In genomic region chr2:16357946-16358345, GRCm38 (mm10) we compare ENCODE assay signal across 8 mouse cellular contexts. TPM values are rescaled to one million over a fixed set of nuclear protein-coding genes. Genes with fewer than 3 reads are reported as not detected.
DNase-seq lines count a peak whose midpoint lies in the region; ATAC-seq and TF ChIP-seq lines count a peak whose summit lies in the region.

No protein-coding gene starts in this region.

- H3K4me3 ChIP-seq in heart, embryonic 12.5 days = peak overlapping the region; percentile 80
- H3K4me3 ChIP-seq in bone marrow, adult 2 months (replicated peaks; ENCODE audit: control insufficient read depth, low read depth, low read length) = peak overlapping the region; percentile 3
- peak overlapping the region; percentile 61 for H3K4me3 ChIP-seq in hindbrain, embryonic 13.5 days
- H3K4me3 ChIP-seq in midbrain, embryonic 10.5 days = peak overlapping the region; percentile 76

- H3K36me3 ChIP-seq in heart, embryonic 12.5 days = no peaks in the 10 kb centered on the region
- no peaks in the 10 kb centered on the region for H3K36me3 ChIP-seq in hindbrain, embryonic 13.5 days
- no peaks in the 10 kb centered on the region for H3K36me3 ChIP-seq in midbrain, embryonic 10.5 days

- no peak for ATAC-seq in heart, embryonic 12.5 days (ENCODE audit: insufficient number of reproducible peaks, low FRiP score)
- no peak for ATAC-seq in hindbrain, embryonic 13.5 days (ENCODE audit: low FRiP score)

- no peak overlapping the region for H3K27ac ChIP-seq in heart, embryonic 12.5 days (ENCODE audit: poor library complexity, severe bottlenecking)
- H3K27ac ChIP-seq in bone marrow, adult 2 months (ENCODE audit: control insufficient read depth, insufficient read depth, low read depth, low read length, poor library complexity) = no peak overlapping the region
- H3K27ac ChIP-seq in hindbrain, embryonic 13.5 days = peak overlapping the region; percentile 30; the same call in 1 of the 2 replicates
- no peak overlapping the region; the same call in 1 of the 2 replicates for H3K27ac ChIP-seq in midbrain, embryonic 10.5 days (replicated peaks)

- no peak for TF ChIP-seq CTCF in bone marrow, adult 2 months (IDR thresholded peaks at IDR 0.05; ENCODE audit: control insufficient read depth, insufficient read depth, low read length)

- H3K4me1 ChIP-seq in heart, embryonic 12.5 days (replicated peaks) = peaks cover 3% of the 10 kb centered on the region; the same call in 1 of the 2 replicates
- no peaks in the 10 kb centered on the region; the same call in 1 of the 2 replicates for H3K4me1 ChIP-seq in bone marrow, adult 2 months (ENCODE audit: control insufficient read depth, insufficient read depth, low read length)
- H3K4me1 ChIP-seq in hindbrain, embryonic 13.5 days (replicated peaks) = peaks cover 21% of the 10 kb centered on the region
- peaks cover 30% of the 10 kb centered on the region for H3K4me1 ChIP-seq in midbrain, embryonic 10.5 days

- WGBS in heart, embryonic 12.5 days = 30% methylated on average over 1 of the region's 1 CpGs
- WGBS in bone marrow, adult 2 months = 53% methylated on average over 1 of the region's 1 CpGs
- WGBS in hindbrain, embryonic 13.5 days = 50% methylated on average over 1 of the region's 1 CpGs
- WGBS in midbrain, embryonic 10.5 days = 15% methylated on average over 1 of the region's 1 CpGs

- DNase-seq in heart, adult 9 months (ENCODE audit: low spot score in 2 of 2) = no peak
- no peak for DNase-seq in midbrain, embryonic 10.5 days (ENCODE audit: low spot score)
- no peak for DNase-seq in spleen, postnatal 10 days (ENCODE audit: low spot score in 2 of 2)
- no peak for DNase-seq in urinary bladder, postnatal 14 days (ENCODE audit: low spot score)
- DNase-seq in thymus, postnatal 10 days (ENCODE audit: low spot score in 2 of 2) = no peak

- no peak for TF ChIP-seq POLR2A in bone marrow, adult 2 months (IDR thresholded peaks at IDR 0.05; ENCODE audit: borderline replicate concordance, control insufficient read depth, low read depth, low read length)

- no peaks in the 10 kb centered on the region for H3K9me3 ChIP-seq in heart, embryonic 12.5 days (replicated peaks)
- no peaks in the 10 kb centered on the region for H3K9me3 ChIP-seq in hindbrain, embryonic 13.5 days
- no peaks in the 10 kb centered on the region for H3K9me3 ChIP-seq in midbrain, embryonic 10.5 days (replicated peaks)

- no peaks in the 10 kb centered on the region for H3K27me3 ChIP-seq in heart, embryonic 12.5 days (replicated peaks)
- H3K27me3 ChIP-seq in hindbrain, embryonic 13.5 days = peaks cover 12% of the 10 kb centered on the region
- peaks cover 16% of the 10 kb centered on the region for H3K27me3 ChIP-seq in midbrain, embryonic 10.5 days (ENCODE audit: low read depth, poor library complexity, severe bottlenecking)

- peak overlapping the region; percentile 59 for H3K9ac ChIP-seq in heart, embryonic 12.5 days
- H3K9ac ChIP-seq in hindbrain, embryonic 13.5 days = peak overlapping the region; percentile 80

- H3K4me2 ChIP-seq in heart, embryonic 12.5 days = peak overlapping the region; percentile 95
- peak overlapping the region; percentile 82 for H3K4me2 ChIP-seq in hindbrain, embryonic 13.5 days

RNA-seq across cellular contexts. Expression of gene Plxdc2, which starts 1.8 kb away (rescaled TPM):
- polyA plus RNA-seq in heart, embryonic 12.5 days (2016; fragmentation: Nextera tagmentation; extraction: Ambion mirVana) = 16.9 and 20.0 TPM in 2 replicates
- polyA plus RNA-seq in bone marrow, adult 2 months (2011; ENCODE audit: insufficient read depth, insufficient read length, low replicate concordance, missing spikeins) = 6.9 TPM in 2 replicates
- 22.5 and 23.2 TPM in 2 replicates for polyA plus RNA-seq in hindbrain, embryonic 13.5 days (2015; fragmentation: Nextera tagmentation; extraction: Ambion mirVana)
- polyA plus RNA-seq in midbrain, embryonic 10.5 days (2016; fragmentation: Nextera tagmentation; extraction: Ambion mirVana) = 16.9 and 18.9 TPM in 2 replicates

Comparison
In these comparisons a context has a peak if more than half of its experiments do, and no peak if none do; other contexts are left out.
1. H3K4me3 ChIP-seq: peak in every context shown above with its lines; median percentile 80 in heart, embryonic 12.5 days; 76 in midbrain, embryonic 10.5 days; 61 in hindbrain, embryonic 13.5 days; 3 in bone marrow, adult 2 months.